Mouse (Mus musculus): ENCODE data around the gene Gm10322.

GRCm38 (mm10) chr10:59600516-59600915 is 15.3 kb upstream of the Gm10322 start:
- TF ChIP-seq CTCF (IDR thresholded peaks at IDR 0.05; ENCODE audit: borderline replicate concordance, control insufficient read depth, extremely low read depth, insufficient read depth, low read length, poor library complexity) (no peak), POLR2A (IDR thresholded peaks at IDR 0.05; ENCODE audit: control insufficient read depth, extremely low read depth, insufficient read depth, low read length, poor library complexity) (no peak)

All from thymus, adult 2 months (tissue).